Mouse (Mus musculus) embryonic facial prominence, embryonic 14.5 days (tissue): ENCODE measurements around the gene Atrnl1. TPM values are rescaled to one million over a fixed set of nuclear protein-coding genes. Genes with fewer than 3 reads are reported as not detected.

Source experiments
- ATAC-seq: fragments of 200-750 bp; cut with Nextera tagmentation; 2 replicates; pipeline ENCODE4 v1.8.0; 2017; ENCODE audit warnings: low read depth, moderate number of reproducible peaks, moderate TSS enrichment
- DNase-seq: peaks from one replicate; pipeline ENCODE4 v3.0.0-alpha.2; 2015; ENCODE audit warnings: low spot score
- H3K27ac ChIP-seq: fragments of 300-500 bp; sonication (generic); replicated peaks from 2 replicates; pipeline ENCODE4 v1.5.1; 2014; ENCODE audit warnings: low read depth, mild to moderate bottlenecking, low read length, moderate library complexity
- H3K27me3 ChIP-seq: fragments of 300-500 bp; sonication (generic); replicated peaks from 2 replicates; pipeline ENCODE4 v1.6.1; 2014; ENCODE audit warnings: low read length; ENCODE audit not compliant: control insufficient read depth, insufficient read depth
- H3K36me3 ChIP-seq: fragments of 300-500 bp; sonication (generic); 2 replicates; pipeline ENCODE4 v1.6.1; 2014; ENCODE audit warnings: low read length, mixed read lengths; ENCODE audit not compliant: control insufficient read depth, insufficient read depth
- H3K4me1 ChIP-seq: fragments of 300-500 bp; sonication (generic); 2 replicates; pipeline ENCODE4 v1.6.1; 2014; ENCODE audit warnings: antibody characterized with exemption, low read length; ENCODE audit not compliant: control insufficient read depth, insufficient read depth
- H3K4me2 ChIP-seq: fragments of 300-500 bp; sonication (generic); 2 replicates; pipeline ENCODE4 v1.6.1; 2014; ENCODE audit warnings: low read depth, mild to moderate bottlenecking, low read length, moderate library complexity, mixed read lengths
- H3K4me3 ChIP-seq: fragments of 300-500 bp; sonication (generic); 2 replicates; pipeline ENCODE4 v1.5.1; 2014; ENCODE audit warnings: low read depth, mild to moderate bottlenecking, low read length
- H3K9ac ChIP-seq: fragments of 300-500 bp; sonication (generic); 2 replicates; pipeline ENCODE4 v1.6.1; 2014; ENCODE audit warnings: low read depth, mild to moderate bottlenecking, low read length, moderate library complexity, mixed read lengths
- H3K9me3 ChIP-seq: fragments of 300-500 bp; sonication (generic); 2 replicates; pipeline ENCODE4 v1.6.1; 2016; ENCODE audit warnings: low read length; ENCODE audit not compliant: control insufficient read depth
- WGBS: fragments of 180-500 bp; shearing (Covaris S2); extraction: QIAGEN DNeasy Blood & Tissue Kit; methylation state at CpG from one replicate; pipeline ENCODE4 v1.1.7; 2014; 5-methylcytosine and 5-hydroxymethylcytosine counted together
- polyA plus RNA-seq: library from polyadenylated mRNA; unstranded; fragments of >200 nt; fragmentation: Nextera tagmentation; extraction: Ambion mirVana; gene quantifications from 2 replicates; pipeline ENCODE4 v1.2.1, GENCODE M21; 2014

Gene Atrnl1
- polyA plus RNA-seq, 1 experiment from 2014 or later: 7.2 TPM

- H3K9me3 ChIP-seq: no peaks in the 10 kb centered on the region
- peak; percentile 16 for DNase-seq
- H3K4me2 ChIP-seq: no peak overlapping the region
- H3K27me3 ChIP-seq: no peaks in the 10 kb centered on the region
- peak; percentile 12; the same call in 1 of the 2 replicates for ATAC-seq
- no peak overlapping the region for H3K9ac ChIP-seq
- no peak overlapping the region for H3K4me3 ChIP-seq
- WGBS: 59% methylated on average over 5 of the region's 5 CpGs
- no peaks in the 10 kb centered on the region for H3K4me1 ChIP-seq
- H3K27ac ChIP-seq: no peak overlapping the region
- H3K36me3 ChIP-seq: no peaks in the 10 kb centered on the region
Measured at GRCm38 (mm10) chr19:57786699-57787098, 175.9 kb downstream of the Atrnl1 start.

- Histone ChIP-seq H3K9me3 (no peaks in the 10 kb centered on the region), H3K4me2 (no peak overlapping the region), H3K4me1 (peaks cover 6% of the 10 kb centered on the region; the same call in 1 of the 2 replicates), H3K4me3 (no peak overlapping the region), H3K27ac (0 out of 2 replicates have a peak overlapping the region, but pooled peaks have one; percentile 44), H3K9ac (no peak overlapping the region), H3K27me3 (no peaks in the 10 kb centered on the region), H3K36me3 (no peaks in the 10 kb centered on the region)
- DNase-seq (peak; percentile 50), ATAC-seq (no peak)
- 77% methylated on average over 9 of the region's 9 CpGs for WGBS
Measured at GRCm38 (mm10) chr19:57802207-57802606, 191.4 kb downstream of the Atrnl1 start.

- peak overlapping the region; percentile 44; the same call in 1 of the 2 replicates for H3K27ac ChIP-seq
- ATAC-seq: 0 out of 2 replicates have a peak, but pooled peaks have one; percentile 9
- WGBS: 51% methylated on average over 14 of the region's 14 CpGs
Measured at GRCm38 (mm10) chr19:57802771-57803482, 192.1 kb downstream of the Atrnl1 start.

GRCm38 (mm10) chr19:57803483-57803820 lies 192.6 kb downstream of the Atrnl1 start:
- Histone ChIP-seq H3K27ac (no peak overlapping the region; the same call in 1 of the 2 replicates), H3K4me1 (peaks cover 6% of the 10 kb centered on the region; the same call in 1 of the 2 replicates), H3K27me3 (no peaks in the 10 kb centered on the region), H3K9ac (no peak overlapping the region), H3K9me3 (no peaks in the 10 kb centered on the region), H3K4me3 (no peak overlapping the region), H3K4me2 (no peak overlapping the region), H3K36me3 (no peaks in the 10 kb centered on the region)
- no peak for ATAC-seq
- DNase-seq: peak; percentile 40
- 42% methylated on average over 3 of the region's 3 CpGs for WGBS

More at GRCm38 (mm10) chr19:57802771-57803482, 192.1 kb downstream of the Atrnl1 start:
- Histone ChIP-seq H3K4me3 (no peak overlapping the region), H3K9me3 (no peaks in the 10 kb centered on the region), H3K4me1 (peaks cover 6% of the 10 kb centered on the region; the same call in 1 of the 2 replicates), H3K36me3 (no peaks in the 10 kb centered on the region), H3K27me3 (no peaks in the 10 kb centered on the region), H3K4me2 (no peak overlapping the region), H3K9ac (no peak overlapping the region)
- peak; percentile 36 for DNase-seq

GRCm38 (mm10) chr19:57808363-57808762 lies 197.5 kb downstream of the Atrnl1 start:
- Histone ChIP-seq H3K27me3 (no peaks in the 10 kb centered on the region), H3K27ac (no peak overlapping the region), H3K9ac (no peak overlapping the region), H3K36me3 (no peaks in the 10 kb centered on the region), H3K4me3 (no peak overlapping the region), H3K4me1 (no peaks in the 10 kb centered on the region), H3K4me2 (no peak overlapping the region), H3K9me3 (no peaks in the 10 kb centered on the region)
- ATAC-seq (no peak), DNase-seq (peak; percentile 25)
- 78% methylated on average over 2 of the region's 2 CpGs for WGBS

- H3K9ac ChIP-seq: no peak overlapping the region
- no peaks in the 10 kb centered on the region for H3K36me3 ChIP-seq
- DNase-seq: no peak
- no peak for ATAC-seq
- H3K27me3 ChIP-seq: no peaks in the 10 kb centered on the region
- H3K4me1 ChIP-seq: no peaks in the 10 kb centered on the region
- H3K4me3 ChIP-seq: no peak overlapping the region
- no peak overlapping the region for H3K4me2 ChIP-seq
- no peaks in the 10 kb centered on the region for H3K9me3 ChIP-seq
- 82% methylated on average over 6 of the region's 6 CpGs for WGBS
- H3K27ac ChIP-seq: no peak overlapping the region
Measured at GRCm38 (mm10) chr19:57814291-57814690, 203.5 kb downstream of the Atrnl1 start.

- DNase-seq: peak; percentile 58
- H3K36me3 ChIP-seq: 0 out of 2 replicates have a peak, but pooled peaks cover 5% of the 10 kb centered on the region
- WGBS: 84% methylated on average over 17 of the region's 17 CpGs
Measured at GRCm38 (mm10) chr19:57816221-57816996, 205.6 kb downstream of the Atrnl1 start.

GRCm38 (mm10) chr19:57817736-57818135 lies 206.9 kb downstream of the Atrnl1 start:
- H3K4me3 ChIP-seq: no peak overlapping the region
- H3K4me1 ChIP-seq: no peaks in the 10 kb centered on the region
- no peak for ATAC-seq
- DNase-seq: peak; percentile 61
- WGBS: 51% methylated on average over 11 of the region's 11 CpGs
- H3K27me3 ChIP-seq: no peaks in the 10 kb centered on the region
- no peak overlapping the region for H3K27ac ChIP-seq
- no peaks in the 10 kb centered on the region for H3K9me3 ChIP-seq
- no peak overlapping the region for H3K9ac ChIP-seq
- no peak overlapping the region for H3K4me2 ChIP-seq
- H3K36me3 ChIP-seq: 0 out of 2 replicates have a peak, but pooled peaks cover 5% of the 10 kb centered on the region

More at GRCm38 (mm10) chr19:57816221-57816996, 205.6 kb downstream of the Atrnl1 start:
- H3K9me3 ChIP-seq: no peaks in the 10 kb centered on the region
- H3K27me3 ChIP-seq: no peaks in the 10 kb centered on the region
- no peak overlapping the region for H3K4me2 ChIP-seq
- ATAC-seq: no peak
- no peak overlapping the region for H3K9ac ChIP-seq
- no peak overlapping the region for H3K27ac ChIP-seq
- no peak overlapping the region for H3K4me3 ChIP-seq
- H3K4me1 ChIP-seq: no peaks in the 10 kb centered on the region
